Mouse (Mus musculus) T-cell, adult 2 months (primary cell): ENCODE data around the gene Arnt2.

ENCODE experiments used
- DNase-seq: peaks from one replicate; pipeline ENCODE4 v3.0.0; 2022; ENCODE audit warnings: low spot score

Arnt2 gene

GRCm38 (mm10) chr7:84246093-84246492 is 163.9 kb downstream of the Arnt2 start:
- DNase-seq, result no peak

DNA sequence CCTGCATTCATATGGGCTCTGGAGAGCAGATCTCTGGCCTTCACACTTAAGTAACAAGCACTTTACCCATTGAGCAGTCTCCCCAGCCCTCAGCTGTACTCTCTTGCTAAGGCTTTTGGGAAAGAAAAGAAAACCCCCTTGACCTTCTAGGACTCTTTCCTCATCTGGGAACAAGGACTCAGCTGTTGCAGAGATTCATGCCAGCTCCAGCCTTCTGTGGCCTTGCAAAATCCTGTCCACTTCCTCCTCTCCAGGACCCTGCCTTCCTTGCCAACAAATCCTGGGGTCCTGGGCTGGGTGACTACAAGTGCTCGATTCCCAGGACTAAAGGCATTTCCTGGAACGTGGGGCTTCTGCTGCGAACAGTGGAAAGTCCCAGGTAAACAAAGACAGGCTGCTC is 169.6 kb downstream of the Arnt2 start:
- DNase-seq, result no peak

DNA sequence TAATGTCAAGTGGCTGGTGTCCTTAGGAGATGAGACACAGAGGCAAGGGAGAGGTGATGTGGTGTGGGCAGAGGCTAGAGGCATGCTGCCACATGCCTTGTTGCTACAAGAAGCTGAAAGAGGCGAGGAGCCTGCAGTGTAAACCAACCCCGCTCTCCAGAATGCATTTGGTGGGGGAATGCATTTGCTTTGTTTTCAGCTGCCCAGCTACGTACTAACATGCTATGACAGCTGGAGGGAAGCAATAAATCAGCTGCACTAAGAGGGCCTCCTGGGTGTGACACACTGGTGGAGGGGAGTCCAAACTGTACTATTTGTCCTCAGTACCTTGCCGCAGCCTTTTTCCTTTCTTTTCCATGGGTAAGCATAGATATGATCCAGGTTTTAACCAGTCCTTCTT is 172.3 kb downstream of the Arnt2 start:
- no peak for DNase-seq

GRCm38 (mm10) chr7:84231396-84231795 is 178.6 kb downstream of the Arnt2 start:
- no peak for DNase-seq

GRCm38 (mm10) chr7:84227652-84228051 is 182.3 kb downstream of the Arnt2 start:
- no peak for DNase-seq

- no peak for DNase-seq
Measured at GRCm38 (mm10) chr7:84226909-84227308, 183.1 kb downstream of the Arnt2 start.

GRCm38 (mm10) chr7:84212112-84212511 is 197.9 kb downstream of the Arnt2 start:
- no peak for DNase-seq

- no peak for DNase-seq
Measured at GRCm38 (mm10) chr7:84210585-84211291, 199.2 kb downstream of the Arnt2 start.

- no peak for DNase-seq
Measured at GRCm38 (mm10) chr7:84203981-84204380, 206.0 kb downstream of the Arnt2 start.

DNA sequence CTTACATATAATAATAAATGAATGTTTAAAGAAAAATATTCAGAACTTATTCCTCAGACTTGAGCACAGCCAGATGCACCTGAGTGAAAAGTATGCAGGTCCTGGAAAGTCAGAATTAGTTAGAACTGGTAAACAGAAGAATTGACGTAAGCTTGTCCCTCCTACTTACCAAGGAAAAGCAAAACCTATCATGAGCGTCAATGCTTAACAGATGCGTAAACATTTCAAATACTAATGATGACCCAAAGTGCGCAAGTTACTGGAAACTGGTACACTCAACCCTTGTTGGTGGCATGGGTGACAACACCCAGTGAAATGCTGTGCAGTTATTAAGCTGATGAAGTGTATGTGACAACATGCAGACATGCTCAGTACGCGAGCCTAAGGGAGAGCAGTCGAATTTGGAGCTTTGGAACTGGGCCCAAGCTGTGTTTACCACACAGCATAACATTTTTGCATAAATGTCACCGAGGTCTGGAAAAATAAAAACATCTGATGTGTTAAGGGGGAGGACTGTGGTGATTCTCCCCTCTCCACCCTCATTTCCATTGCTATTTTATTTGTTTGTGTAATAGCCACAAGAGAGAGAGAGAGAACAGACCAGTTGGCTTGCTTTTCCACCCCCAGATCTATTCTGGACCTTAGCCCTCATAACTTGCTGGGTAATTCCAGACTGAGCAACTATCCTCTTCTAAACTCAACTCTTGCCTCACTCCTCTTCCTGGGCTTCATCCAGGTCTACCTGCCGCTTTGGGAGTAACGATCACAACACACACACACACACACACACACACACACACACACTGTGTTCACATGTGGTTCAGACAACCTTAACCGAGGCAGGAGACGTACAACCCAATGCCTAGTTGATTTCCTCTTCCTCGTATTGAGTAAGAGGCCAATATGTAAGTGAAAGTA is 208.6 kb downstream of the Arnt2 start:
- DNase-seq, result no peak

- DNase-seq, result no peak
Measured at GRCm38 (mm10) chr7:84197208-84197860, 212.6 kb downstream of the Arnt2 start.
